Mouse (Mus musculus): ENCODE results near the gene Farp1. TPM values are rescaled to one million over a fixed set of nuclear protein-coding genes. Genes with fewer than 3 reads are reported as not detected.
A peak's percentile ranks its signal among the peaks of the same experiment; 100 is the strongest.

The Farp1 gene
- polyA plus RNA-seq, 1 experiment from 2014 or later: 22.5 TPM

GRCm38 (mm10) chr14:121215817-121216216 is 180.8 kb downstream of the Farp1 start:
- Histone ChIP-seq H3K9me3 (no peaks in the 10 kb centered on the region), H3K4me2 (replicated peaks) (no peak overlapping the region), H3K36me3 (no peaks in the 10 kb centered on the region), H3K4me3 (replicated peaks) (no peak overlapping the region), H3K9ac (replicated peaks) (no peak overlapping the region), H3K27ac (no peak overlapping the region), H3K4me1 (replicated peaks) (peaks cover 8% of the 10 kb centered on the region; the same call in 1 of the 2 replicates), H3K27me3 (no peaks in the 10 kb centered on the region)
- 82% methylated on average over 5 of the region's 5 CpGs for WGBS
- no peak for ATAC-seq

GRCm38 (mm10) chr14:121216672-121217071 is 181.7 kb downstream of the Farp1 start:
- WGBS: 69% methylated on average over 6 of the region's 6 CpGs
- ATAC-seq: no peak
- Histone ChIP-seq H3K27ac (no peak overlapping the region), H3K4me1 (replicated peaks) (peaks cover 8% of the 10 kb centered on the region; the same call in 1 of the 2 replicates), H3K36me3 (peaks cover 4% of the 10 kb centered on the region), H3K4me2 (replicated peaks) (no peak overlapping the region), H3K4me3 (replicated peaks) (no peak overlapping the region), H3K9ac (replicated peaks) (no peak overlapping the region), H3K9me3 (no peaks in the 10 kb centered on the region), H3K27me3 (no peaks in the 10 kb centered on the region)

DNA sequence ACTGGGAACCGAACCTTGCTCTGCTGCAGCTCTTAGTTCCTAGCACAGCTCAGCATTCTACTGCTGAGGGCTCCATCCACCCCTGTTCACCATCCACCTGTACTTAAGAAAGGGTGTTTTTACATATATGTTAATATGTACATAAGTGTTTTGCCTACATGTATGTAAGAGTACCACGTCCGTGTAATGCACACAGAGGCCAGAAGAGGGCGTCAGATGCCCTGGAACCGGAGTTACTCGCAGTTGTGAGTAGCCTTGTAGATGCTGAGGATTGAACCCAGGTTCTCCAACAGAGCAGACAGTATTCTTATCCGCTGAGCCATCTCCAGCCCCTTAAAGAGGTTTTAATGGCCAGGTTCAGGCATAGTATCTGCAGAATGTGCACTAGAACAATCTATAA is 183.6 kb downstream of the Farp1 start:
- no peaks in the 10 kb centered on the region for H3K9me3 ChIP-seq
- no peak overlapping the region for H3K9ac ChIP-seq (replicated peaks)
- H3K27me3 ChIP-seq: no peaks in the 10 kb centered on the region
- H3K4me1 ChIP-seq (replicated peaks): peaks cover 8% of the 10 kb centered on the region; the same call in 1 of the 2 replicates
- no peak overlapping the region for H3K4me2 ChIP-seq (replicated peaks)
- peaks cover 19% of the 10 kb centered on the region for H3K36me3 ChIP-seq
- WGBS: 85% methylated on average over 7 of the region's 7 CpGs
- H3K27ac ChIP-seq: no peak overlapping the region
- no peak for ATAC-seq
- H3K4me3 ChIP-seq (replicated peaks): no peak overlapping the region

- Histone ChIP-seq H3K9ac (replicated peaks) (no peak overlapping the region), H3K27ac (0 out of 2 replicates have a peak overlapping the region, but pooled peaks have one; percentile 28), H3K4me1 (replicated peaks) (peaks cover 8% of the 10 kb centered on the region; the same call in 1 of the 2 replicates), H3K27me3 (no peaks in the 10 kb centered on the region), H3K4me3 (replicated peaks) (no peak overlapping the region), H3K9me3 (no peaks in the 10 kb centered on the region), H3K4me2 (replicated peaks) (no peak overlapping the region), H3K36me3 (peaks cover 22% of the 10 kb centered on the region)
- 74% methylated on average over 10 of the region's 10 CpGs for WGBS
- peak; percentile 56 for ATAC-seq
Observed at GRCm38 (mm10) chr14:121219226-121220039, 184.4 kb downstream of the Farp1 start.

DNA sequence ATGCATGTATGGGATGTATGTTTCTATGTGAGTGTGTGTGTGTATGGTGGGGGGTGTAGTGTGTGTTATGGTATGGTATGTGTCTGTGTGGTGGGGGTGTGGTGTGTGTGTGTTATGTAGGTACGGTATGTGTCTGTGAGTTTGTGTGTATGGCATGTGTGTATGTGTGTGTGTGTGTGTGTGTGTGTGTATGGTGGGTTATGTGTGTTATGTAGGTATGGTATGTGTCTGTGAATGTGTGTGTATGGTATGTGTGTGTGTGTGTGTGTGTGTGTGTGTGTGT is 185.0 kb downstream of the Farp1 start:
- no peak overlapping the region; the same call in 1 of the 2 replicates for H3K27ac ChIP-seq
- H3K4me2 ChIP-seq (replicated peaks): no peak overlapping the region
- no peak overlapping the region for H3K4me3 ChIP-seq (replicated peaks)
- ATAC-seq: peak; percentile 55; the same call in 1 of the 2 replicates
- no peak overlapping the region for H3K9ac ChIP-seq (replicated peaks)
- peaks cover 22% of the 10 kb centered on the region for H3K36me3 ChIP-seq
- H3K9me3 ChIP-seq: no peaks in the 10 kb centered on the region
- WGBS: 100% methylated on average over 1 of the region's 1 CpGs
- no peaks in the 10 kb centered on the region for H3K27me3 ChIP-seq
- peaks cover 8% of the 10 kb centered on the region; the same call in 1 of the 2 replicates for H3K4me1 ChIP-seq (replicated peaks)

GRCm38 (mm10) chr14:121220723-121221122 is 185.7 kb downstream of the Farp1 start:
- no peak overlapping the region for H3K4me2 ChIP-seq (replicated peaks)
- 70% methylated on average over 5 of the region's 5 CpGs for WGBS
- ATAC-seq: peak; percentile 55
- H3K36me3 ChIP-seq: peaks cover 22% of the 10 kb centered on the region
- H3K27me3 ChIP-seq: no peaks in the 10 kb centered on the region
- no peak overlapping the region; the same call in 1 of the 2 replicates for H3K27ac ChIP-seq
- H3K4me1 ChIP-seq (replicated peaks): peaks cover 8% of the 10 kb centered on the region; the same call in 1 of the 2 replicates
- H3K9me3 ChIP-seq: no peaks in the 10 kb centered on the region
- no peak overlapping the region for H3K9ac ChIP-seq (replicated peaks)
- no peak overlapping the region for H3K4me3 ChIP-seq (replicated peaks)

DNA sequence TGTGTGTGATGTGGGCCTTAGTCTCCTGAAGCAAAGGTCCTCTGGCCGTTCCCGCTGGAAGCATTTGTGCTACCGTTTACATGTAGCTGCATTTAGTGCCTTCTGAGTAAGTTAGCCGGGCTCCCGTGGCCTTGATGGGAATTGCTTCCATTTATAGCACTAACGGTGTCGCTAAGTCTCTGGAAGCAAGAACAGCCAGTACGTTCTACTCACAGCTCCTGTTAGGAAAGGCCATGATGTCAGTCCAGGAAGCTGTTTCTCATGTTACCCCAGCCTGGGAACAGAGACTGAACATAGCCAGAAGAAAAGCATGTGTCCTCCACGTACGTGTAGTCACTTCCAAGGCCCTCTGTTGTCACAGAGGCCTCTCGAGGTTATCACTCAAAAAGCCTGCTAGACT is 190.8 kb downstream of the Farp1 start:
- no peak overlapping the region for H3K4me2 ChIP-seq (replicated peaks)
- H3K36me3 ChIP-seq: peaks cover 32% of the 10 kb centered on the region
- WGBS: 85% methylated on average over 11 of the region's 11 CpGs
- H3K4me1 ChIP-seq (replicated peaks): no peaks in the 10 kb centered on the region
- no peak overlapping the region for H3K27ac ChIP-seq
- no peaks in the 10 kb centered on the region for H3K9me3 ChIP-seq
- no peaks in the 10 kb centered on the region for H3K27me3 ChIP-seq
- H3K9ac ChIP-seq (replicated peaks): no peak overlapping the region
- no peak for ATAC-seq
- no peak overlapping the region for H3K4me3 ChIP-seq (replicated peaks)

- Histone ChIP-seq H3K4me1 (replicated peaks) (no peaks in the 10 kb centered on the region), H3K4me3 (replicated peaks) (no peak overlapping the region), H3K27me3 (no peaks in the 10 kb centered on the region), H3K9ac (replicated peaks) (no peak overlapping the region), H3K4me2 (replicated peaks) (no peak overlapping the region), H3K36me3 (peaks cover 40% of the 10 kb centered on the region), H3K9me3 (no peaks in the 10 kb centered on the region), H3K27ac (no peak overlapping the region)
- ATAC-seq: no peak
- 89% methylated on average over 9 of the region's 9 CpGs for WGBS
Observed at GRCm38 (mm10) chr14:121229036-121229773, 194.2 kb downstream of the Farp1 start.

- no peak for ATAC-seq
- Histone ChIP-seq H3K27me3 (no peaks in the 10 kb centered on the region), H3K4me2 (replicated peaks) (no peak overlapping the region), H3K4me1 (replicated peaks) (peaks cover 12% of the 10 kb centered on the region), H3K36me3 (peaks cover 40% of the 10 kb centered on the region), H3K9ac (replicated peaks) (no peak overlapping the region), H3K4me3 (replicated peaks) (no peak overlapping the region), H3K9me3 (no peaks in the 10 kb centered on the region), H3K27ac (no peak overlapping the region)
- 97% methylated on average over 8 of the region's 8 CpGs for WGBS
Observed at GRCm38 (mm10) chr14:121231232-121231631, 196.2 kb downstream of the Farp1 start.

GRCm38 (mm10) chr14:121234741-121235307 is 199.8 kb downstream of the Farp1 start:
- Histone ChIP-seq H3K4me1 (replicated peaks) (peaks cover 21% of the 10 kb centered on the region), H3K9me3 (no peaks in the 10 kb centered on the region), H3K36me3 (peaks cover 45% of the 10 kb centered on the region), H3K4me3 (replicated peaks) (no peak overlapping the region), H3K4me2 (replicated peaks) (no peak overlapping the region), H3K9ac (replicated peaks) (no peak overlapping the region), H3K27ac (no peak overlapping the region), H3K27me3 (no peaks in the 10 kb centered on the region)
- ATAC-seq: no peak
- 14% methylated on average over 12 of the region's 12 CpGs for WGBS

DNA sequence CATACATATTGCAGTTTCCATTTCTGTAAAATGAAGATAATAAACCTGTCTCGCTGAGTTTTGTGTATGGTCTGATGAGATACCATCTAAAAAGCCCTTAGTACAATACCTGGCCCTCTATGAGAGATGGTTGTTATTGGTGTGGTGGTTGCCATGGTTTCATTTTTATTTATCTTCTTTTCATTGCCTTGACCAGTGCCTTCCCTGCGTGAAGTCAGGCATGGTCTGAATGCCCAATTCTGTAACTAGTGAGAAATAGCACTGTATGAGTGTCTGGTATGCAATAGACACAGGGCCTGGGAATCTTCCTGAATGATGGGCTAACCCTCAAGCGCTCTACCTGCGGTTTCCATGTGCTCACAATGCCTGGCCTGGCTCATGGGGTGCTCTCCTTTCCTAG is 201.7 kb downstream of the Farp1 start:
- peaks cover 44% of the 10 kb centered on the region for H3K36me3 ChIP-seq
- ATAC-seq: peak; percentile 40; the same call in 1 of the 2 replicates
- H3K9ac ChIP-seq (replicated peaks): no peak overlapping the region
- no peaks in the 10 kb centered on the region for H3K9me3 ChIP-seq
- H3K27me3 ChIP-seq: no peaks in the 10 kb centered on the region
- 72% methylated on average over 4 of the region's 4 CpGs for WGBS
- H3K27ac ChIP-seq: no peak overlapping the region
- peaks cover 21% of the 10 kb centered on the region for H3K4me1 ChIP-seq (replicated peaks)
- no peak overlapping the region for H3K4me3 ChIP-seq (replicated peaks)
- H3K4me2 ChIP-seq (replicated peaks): no peak overlapping the region

- no peaks in the 10 kb centered on the region for H3K9me3 ChIP-seq
- H3K4me1 ChIP-seq (replicated peaks): peaks cover 21% of the 10 kb centered on the region
- H3K36me3 ChIP-seq: peaks cover 47% of the 10 kb centered on the region
- H3K9ac ChIP-seq (replicated peaks): no peak overlapping the region
- no peaks in the 10 kb centered on the region for H3K27me3 ChIP-seq
- no peak for ATAC-seq
- H3K4me2 ChIP-seq (replicated peaks): no peak overlapping the region
- H3K27ac ChIP-seq: no peak overlapping the region
- 93% methylated on average over 10 of the region's 10 CpGs for WGBS
- H3K4me3 ChIP-seq (replicated peaks): no peak overlapping the region
Observed at GRCm38 (mm10) chr14:121238727-121239126, 203.7 kb downstream of the Farp1 start.

Data from midbrain, embryonic 13.5 days (tissue).